Mouse (Mus musculus) A20 (cell line): ENCODE measurements around the gene Gjb4.

ENCODE experiments used
- DNase-seq: peaks from one replicate; pipeline ENCODE4 v3.0.0-alpha.2; 2011; ENCODE audit warnings: low read depth, low spot score

Gene Gjb4

DNA sequence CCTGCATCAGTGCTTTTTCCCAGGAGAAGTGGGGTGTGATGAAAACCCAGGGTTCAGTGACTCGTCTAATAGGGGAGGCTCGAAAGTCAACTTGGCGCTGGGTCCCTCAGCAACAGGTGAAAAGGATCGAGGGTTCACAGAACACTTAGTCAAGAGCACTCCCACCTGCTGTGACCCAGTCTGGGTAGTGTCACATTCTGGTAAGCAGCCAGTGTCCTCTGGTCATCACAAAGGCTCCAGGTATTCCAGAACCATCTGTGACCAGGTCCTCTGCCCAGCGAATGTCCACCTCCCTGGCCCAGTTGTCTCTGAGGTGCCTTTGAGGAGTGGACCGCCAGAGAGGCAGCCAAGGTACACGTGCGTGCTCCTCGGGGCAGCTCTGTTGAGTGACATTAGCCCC is 42.3 kb downstream of the Gjb4 start:
- no peak for DNase-seq

DNA sequence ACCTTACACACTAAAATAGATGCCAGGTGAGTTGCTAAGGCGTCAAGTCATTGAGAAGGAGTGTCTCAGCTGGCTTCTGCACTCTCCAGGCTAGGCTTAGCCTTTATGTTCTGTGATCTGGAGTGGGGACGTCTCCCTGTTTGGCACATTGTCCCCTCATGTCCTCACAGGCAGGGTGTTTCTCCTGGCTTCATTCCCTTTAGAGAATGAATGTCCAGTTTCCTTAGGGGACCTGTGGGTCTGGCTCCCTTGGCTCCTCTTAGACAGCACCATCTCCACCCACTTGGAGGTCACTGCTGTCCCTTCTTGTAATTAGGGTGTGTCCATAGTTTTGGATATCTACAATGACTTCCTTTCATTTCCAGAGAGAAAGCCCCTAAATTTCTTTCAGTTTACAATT is 47.0 kb downstream of the Gjb4 start:
- no peak for DNase-seq

DNA sequence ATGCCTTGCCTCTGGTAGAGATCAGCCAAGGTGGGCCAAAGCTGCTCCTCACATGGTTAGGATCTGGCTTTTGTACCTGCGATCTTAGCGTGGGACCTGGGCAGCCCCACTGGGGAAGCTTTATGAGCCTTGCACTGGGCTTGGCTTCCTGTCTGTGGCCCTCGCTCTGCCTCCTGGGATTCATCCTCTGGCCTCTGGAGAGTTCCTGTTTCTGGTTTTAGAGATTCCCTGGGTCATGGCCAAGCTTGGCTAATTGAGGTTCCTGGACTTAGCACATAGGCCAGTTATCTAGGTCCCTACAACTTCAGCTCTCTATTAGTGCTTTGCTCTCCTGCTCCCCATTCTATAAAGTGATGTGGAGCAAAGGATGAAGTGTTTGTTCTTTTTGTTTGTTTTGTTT is 50.1 kb downstream of the Gjb4 start:
- no peak for DNase-seq
